Mouse (Mus musculus) heart, postnatal 0 days (tissue): ENCODE results near the gene Gm49510.

ENCODE experiments used
- CTCF ChIP-seq: IDR thresholded peaks from 2 replicates; pipeline ENCODE4 v1.5.1; 2016; ENCODE audit warnings: antibody characterized with exemption, control low read depth, low read depth
- EP300 ChIP-seq: IDR thresholded peaks from 2 replicates; pipeline ENCODE4 v1.6.1; 2016; ENCODE audit warnings: antibody characterized with exemption, low read depth

- TF ChIP-seq EP300 (no peak), CTCF (no peak)
These were observed 36.9 kb downstream of the Gm49510 start for GRCm38 (mm10) chr15:78936403-78936802.
